Mouse (Mus musculus) stomach, embryonic 15.5 days (tissue): ENCODE results near the gene Fam185a. TPM values are rescaled to one million over a fixed set of nuclear protein-coding genes. Genes with fewer than 3 reads are reported as not detected.
A peak's percentile ranks its signal among the peaks of the same experiment; 100 is the strongest.

ENCODE experiments used
- ATAC-seq: fragments of 200-750 bp; cut with Nextera tagmentation; 2 replicates; pipeline ENCODE4 v1.8.0; 2017; ENCODE audit warnings: low read depth, moderate number of reproducible peaks, moderate TSS enrichment; ENCODE audit not compliant: insufficient read depth, low FRiP score
- H3K27ac ChIP-seq: fragments of 300-500 bp; sonication (generic); 2 replicates; pipeline ENCODE4 v1.5.1; 2015; ENCODE audit warnings: mild to moderate bottlenecking, inconsistent platforms
- H3K27me3 ChIP-seq: fragments of 300-500 bp; sonication (generic); replicated peaks from 2 replicates; pipeline ENCODE4 v1.6.1; 2015; ENCODE audit warnings: inconsistent platforms
- H3K36me3 ChIP-seq: fragments of 300-500 bp; sonication (generic); 2 replicates; pipeline ENCODE4 v1.6.1; 2015; ENCODE audit warnings: inconsistent platforms
- H3K4me1 ChIP-seq: fragments of 300-500 bp; sonication (generic); 2 replicates; pipeline ENCODE4 v1.6.1; 2015; ENCODE audit warnings: inconsistent platforms
- H3K4me2 ChIP-seq: fragments of 300-500 bp; sonication (generic); 2 replicates; pipeline ENCODE4 v1.6.1; 2015; ENCODE audit warnings: mild to moderate bottlenecking, inconsistent platforms
- H3K4me3 ChIP-seq: fragments of 300-500 bp; sonication (generic); replicated peaks from 2 replicates; pipeline ENCODE4 v1.5.1; 2015; ENCODE audit warnings: inconsistent platforms
- H3K9ac ChIP-seq: fragments of 300-500 bp; sonication (generic); 2 replicates; pipeline ENCODE4 v1.6.1; 2015; ENCODE audit warnings: inconsistent platforms
- H3K9me3 ChIP-seq: fragments of 300-500 bp; sonication (generic); 2 replicates; pipeline ENCODE4 v1.6.1; 2016; ENCODE audit warnings: inconsistent platforms
- WGBS: fragments of 180-500 bp; shearing (Covaris S2); methylation state at CpG from one replicate; pipeline ENCODE4 v1.1.7; 2015; 5-methylcytosine and 5-hydroxymethylcytosine counted together
- polyA plus RNA-seq: library from polyadenylated mRNA; unstranded; fragments of >200 nt; fragmentation: Nextera tagmentation; extraction: Ambion mirVana; gene quantifications from 2 replicates; pipeline ENCODE4 v1.2.1, GENCODE M21; 2015

The Fam185a gene
- polyA plus RNA-seq, 1 experiment from 2014 or later = 8.8 TPM

GRCm38 (mm10) chr5:21498490-21498889, 73.7 kb downstream of the Fam185a start:
- no peaks in the 10 kb centered on the region for H3K9me3 ChIP-seq
- H3K4me3 ChIP-seq = no peak overlapping the region
- H3K27ac ChIP-seq = no peak overlapping the region
- ATAC-seq = no peak
- H3K4me1 ChIP-seq = peaks cover 15% of the 10 kb centered on the region; the same call in 1 of the 2 replicates
- 80% methylated on average over 2 of the region's 2 CpGs for WGBS
- no peaks in the 10 kb centered on the region for H3K36me3 ChIP-seq
- no peak overlapping the region for H3K9ac ChIP-seq
- H3K27me3 ChIP-seq = no peaks in the 10 kb centered on the region
- no peak overlapping the region for H3K4me2 ChIP-seq

DNA sequence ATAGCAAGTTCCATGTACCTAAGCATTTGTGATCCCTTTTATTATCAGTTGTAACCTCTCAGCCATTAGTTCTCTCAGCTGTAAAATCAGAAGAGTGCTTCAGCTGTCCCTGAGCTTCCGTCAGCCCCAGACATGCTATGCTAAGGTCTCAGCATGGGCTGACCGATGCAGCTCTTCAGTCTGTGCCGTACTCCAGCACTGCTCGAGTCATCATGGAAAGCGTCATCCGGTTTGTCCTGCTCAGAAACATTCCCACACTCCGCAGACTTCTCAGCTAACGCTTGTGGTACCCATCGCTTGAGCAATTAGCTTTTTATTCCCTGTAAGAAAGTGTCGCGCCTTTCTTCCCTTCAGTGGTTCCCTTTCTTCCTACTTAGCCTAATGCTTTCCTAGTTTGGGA, 74.2 kb downstream of the Fam185a start:
- Histone ChIP-seq H3K9me3 (no peaks in the 10 kb centered on the region), H3K4me2 (no peak overlapping the region), H3K4me1 (peaks cover 15% of the 10 kb centered on the region; the same call in 1 of the 2 replicates), H3K27me3 (no peaks in the 10 kb centered on the region), H3K9ac (no peak overlapping the region), H3K27ac (no peak overlapping the region), H3K36me3 (no peaks in the 10 kb centered on the region), H3K4me3 (no peak overlapping the region)
- 72% methylated on average over 11 of the region's 11 CpGs for WGBS
- ATAC-seq = no peak

DNA sequence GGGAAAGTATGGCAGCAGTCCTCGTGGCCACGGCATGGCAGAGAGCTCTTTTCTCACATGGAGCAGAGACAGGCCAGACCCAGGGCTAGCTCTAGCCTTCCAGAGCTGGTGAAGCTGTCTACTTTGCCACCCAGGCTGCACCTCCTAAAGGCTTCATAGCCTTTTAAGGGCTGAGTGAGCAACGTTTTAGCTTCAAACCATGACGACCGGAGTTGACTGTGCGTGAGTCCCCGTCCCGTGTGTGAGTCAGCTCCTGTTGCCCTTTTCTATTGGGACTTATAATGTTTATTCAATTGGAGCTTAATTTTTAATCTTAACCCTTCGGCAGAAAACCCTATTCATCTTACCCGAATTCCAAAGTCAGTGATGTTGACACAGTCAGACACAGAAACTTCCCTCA, 75.4 kb downstream of the Fam185a start:
- ATAC-seq = no peak
- Histone ChIP-seq H3K4me2 (no peak overlapping the region), H3K36me3 (no peaks in the 10 kb centered on the region), H3K4me1 (peaks cover 15% of the 10 kb centered on the region; the same call in 1 of the 2 replicates), H3K4me3 (no peak overlapping the region), H3K27me3 (no peaks in the 10 kb centered on the region), H3K9ac (no peak overlapping the region), H3K9me3 (no peaks in the 10 kb centered on the region), H3K27ac (no peak overlapping the region)
- WGBS = 44% methylated on average over 10 of the region's 10 CpGs

GRCm38 (mm10) chr5:21500941-21501340, 76.2 kb downstream of the Fam185a start:
- Histone ChIP-seq H3K27ac (no peak overlapping the region), H3K4me2 (no peak overlapping the region), H3K4me1 (peaks cover 15% of the 10 kb centered on the region; the same call in 1 of the 2 replicates), H3K36me3 (no peaks in the 10 kb centered on the region), H3K27me3 (no peaks in the 10 kb centered on the region), H3K9me3 (no peaks in the 10 kb centered on the region), H3K4me3 (no peak overlapping the region), H3K9ac (no peak overlapping the region)
- WGBS = 62% methylated on average over 2 of the region's 2 CpGs
- no peak for ATAC-seq

DNA sequence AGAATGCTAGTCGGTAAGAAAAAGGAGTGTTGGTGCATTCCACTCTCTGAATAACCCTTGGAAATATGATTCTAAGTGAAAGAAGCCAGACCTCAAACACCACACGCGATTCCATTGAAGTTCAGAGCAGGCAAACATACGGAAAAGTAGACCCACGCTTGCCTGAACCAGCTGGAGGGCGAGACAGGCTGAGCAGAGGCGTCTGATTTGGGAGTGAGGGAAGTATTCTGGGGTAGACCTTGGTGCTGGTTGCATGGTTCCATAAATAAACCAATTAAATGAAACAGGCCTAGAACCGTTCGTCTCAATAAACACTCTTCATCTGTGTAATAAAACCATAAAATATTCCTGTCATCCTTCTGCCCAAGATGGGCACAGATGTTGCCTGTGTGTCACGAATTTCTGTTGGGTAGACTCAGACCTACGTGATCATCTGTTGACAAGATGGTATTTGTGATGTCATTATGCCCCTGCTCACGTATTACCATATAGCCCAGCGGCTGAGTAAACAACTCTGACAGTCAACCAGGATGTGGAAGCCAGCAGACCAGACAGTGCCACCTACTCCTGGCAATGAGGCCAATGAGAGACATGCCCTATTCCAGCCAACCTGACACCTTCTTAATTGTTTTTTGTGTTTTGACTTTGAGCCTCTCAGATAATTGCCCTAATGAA, 78.3 kb downstream of the Fam185a start:
- Histone ChIP-seq H3K27me3 (no peaks in the 10 kb centered on the region), H3K27ac (no peak overlapping the region), H3K4me2 (no peak overlapping the region), H3K4me3 (no peak overlapping the region), H3K36me3 (no peaks in the 10 kb centered on the region), H3K9ac (no peak overlapping the region), H3K4me1 (peaks cover 15% of the 10 kb centered on the region; the same call in 1 of the 2 replicates), H3K9me3 (no peaks in the 10 kb centered on the region)
- WGBS = 71% methylated on average over 13 of the region's 13 CpGs
- ATAC-seq = no peak

DNA sequence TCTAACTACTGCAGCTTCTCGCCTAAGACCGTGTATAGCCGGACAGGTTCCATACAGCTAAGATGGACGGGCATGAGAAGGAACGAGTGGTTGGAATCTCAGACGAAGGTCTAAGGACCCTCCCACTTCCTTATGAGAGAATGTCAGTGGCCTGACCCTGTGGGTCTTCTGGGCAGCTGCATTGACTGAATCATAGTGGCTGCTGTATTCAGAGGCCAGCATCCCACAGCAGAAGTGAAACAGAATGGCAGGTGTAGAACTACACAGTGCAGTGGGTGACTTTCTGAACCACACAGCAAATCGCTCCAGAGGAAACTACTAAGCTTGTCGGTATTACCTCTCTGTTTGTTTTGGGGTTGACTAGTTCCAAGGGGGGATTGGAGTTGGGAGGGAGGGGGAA, 80.4 kb downstream of the Fam185a start:
- Histone ChIP-seq H3K4me3 (no peak overlapping the region), H3K36me3 (no peaks in the 10 kb centered on the region), H3K4me1 (peaks cover 4% of the 10 kb centered on the region; the same call in 1 of the 2 replicates), H3K4me2 (no peak overlapping the region), H3K9ac (no peak overlapping the region), H3K27ac (no peak overlapping the region), H3K9me3 (no peaks in the 10 kb centered on the region), H3K27me3 (no peaks in the 10 kb centered on the region)
- no peak for ATAC-seq
- 74% methylated on average over 8 of the region's 8 CpGs for WGBS

- no peak overlapping the region for H3K9ac ChIP-seq
- H3K36me3 ChIP-seq = no peaks in the 10 kb centered on the region
- no peaks in the 10 kb centered on the region for H3K27me3 ChIP-seq
- H3K4me2 ChIP-seq = no peak overlapping the region
- H3K4me3 ChIP-seq = no peak overlapping the region
- 42% methylated on average over 1 of the region's 1 CpGs for WGBS
- no peaks in the 10 kb centered on the region for H3K4me1 ChIP-seq
- H3K27ac ChIP-seq = no peak overlapping the region
- no peaks in the 10 kb centered on the region for H3K9me3 ChIP-seq
- no peak for ATAC-seq
These were observed 82.1 kb downstream of the Fam185a start for GRCm38 (mm10) chr5:21506887-21507286.

DNA sequence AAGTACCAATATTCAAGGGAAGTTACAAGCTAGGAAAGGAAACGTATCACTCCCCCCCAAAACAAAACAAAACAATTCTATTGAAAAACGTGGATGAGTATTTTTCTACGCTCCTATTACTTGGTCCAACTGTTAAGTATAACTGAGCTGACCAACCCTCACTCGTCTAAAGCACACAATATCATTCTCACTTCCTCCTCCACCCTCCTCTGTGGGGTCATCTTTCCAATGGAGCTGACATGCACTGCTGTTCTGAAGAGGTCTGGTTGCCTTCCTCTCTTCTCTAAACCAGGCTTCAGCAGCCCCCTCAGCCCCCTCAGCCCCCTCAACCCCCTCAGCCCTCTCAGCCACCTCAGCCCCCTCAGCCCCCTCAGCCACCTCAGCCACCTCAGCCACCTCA, 85.0 kb downstream of the Fam185a start:
- Histone ChIP-seq H3K36me3 (no peaks in the 10 kb centered on the region), H3K27ac (no peak overlapping the region), H3K4me3 (no peak overlapping the region), H3K9me3 (no peaks in the 10 kb centered on the region), H3K4me1 (no peaks in the 10 kb centered on the region), H3K4me2 (no peak overlapping the region), H3K9ac (no peak overlapping the region), H3K27me3 (no peaks in the 10 kb centered on the region)
- WGBS = 64% methylated on average over 4 of the region's 4 CpGs
- ATAC-seq = no peak

- no peak for ATAC-seq
- no peaks in the 10 kb centered on the region for H3K9me3 ChIP-seq
- H3K4me2 ChIP-seq = no peak overlapping the region
- H3K36me3 ChIP-seq = no peaks in the 10 kb centered on the region
- peak overlapping the region; percentile 51 for H3K27ac ChIP-seq
- no peak overlapping the region for H3K9ac ChIP-seq
- no peaks in the 10 kb centered on the region for H3K27me3 ChIP-seq
- H3K4me3 ChIP-seq = no peak overlapping the region
- WGBS = 42% methylated on average over 10 of the region's 10 CpGs
- no peaks in the 10 kb centered on the region for H3K4me1 ChIP-seq
These were observed 88.6 kb downstream of the Fam185a start for GRCm38 (mm10) chr5:21513363-21513762.

GRCm38 (mm10) chr5:21517562-21517961, 92.8 kb downstream of the Fam185a start:
- H3K27ac ChIP-seq = no peak overlapping the region
- no peaks in the 10 kb centered on the region for H3K4me1 ChIP-seq
- WGBS = 94% methylated on average over 2 of the region's 2 CpGs
- no peaks in the 10 kb centered on the region for H3K36me3 ChIP-seq
- H3K27me3 ChIP-seq = no peaks in the 10 kb centered on the region
- no peaks in the 10 kb centered on the region for H3K9me3 ChIP-seq
- ATAC-seq = no peak
- H3K4me2 ChIP-seq = no peak overlapping the region
- H3K4me3 ChIP-seq = no peak overlapping the region
- H3K9ac ChIP-seq = no peak overlapping the region

- Histone ChIP-seq H3K36me3 (no peaks in the 10 kb centered on the region), H3K27ac (no peak overlapping the region), H3K27me3 (no peaks in the 10 kb centered on the region), H3K9ac (no peak overlapping the region), H3K9me3 (no peaks in the 10 kb centered on the region), H3K4me3 (no peak overlapping the region), H3K4me2 (no peak overlapping the region), H3K4me1 (no peaks in the 10 kb centered on the region)
- ATAC-seq = no peak
- WGBS = 76% methylated on average over 4 of the region's 4 CpGs
These were observed 93.4 kb downstream of the Fam185a start for GRCm38 (mm10) chr5:21518207-21518606.

DNA sequence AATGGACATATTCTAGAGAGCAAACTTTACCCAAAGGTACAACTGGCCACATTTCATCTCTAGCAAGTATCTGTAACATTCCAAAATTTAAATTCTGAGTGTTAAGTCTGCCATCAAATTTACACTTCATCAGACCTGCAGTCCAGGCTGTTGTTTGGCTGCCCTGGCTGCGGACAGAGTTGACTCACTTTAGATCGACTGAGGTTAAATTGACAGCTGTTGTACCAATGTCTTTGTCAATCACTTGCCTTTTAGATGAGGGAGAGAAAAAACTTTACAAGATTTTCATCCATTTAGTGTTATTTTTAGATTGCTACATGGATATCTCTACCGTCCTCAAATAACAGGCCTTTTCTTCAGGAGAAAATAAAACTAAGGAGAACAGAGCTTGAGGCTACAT, 94.4 kb downstream of the Fam185a start:
- Histone ChIP-seq H3K4me2 (no peak overlapping the region), H3K27me3 (no peaks in the 10 kb centered on the region), H3K27ac (no peak overlapping the region), H3K9ac (no peak overlapping the region), H3K36me3 (no peaks in the 10 kb centered on the region), H3K9me3 (no peaks in the 10 kb centered on the region), H3K4me3 (no peak overlapping the region), H3K4me1 (no peaks in the 10 kb centered on the region)
- WGBS = 78% methylated on average over 3 of the region's 3 CpGs
- no peak for ATAC-seq
